Mouse (Mus musculus) CH12.LX (cell line): ENCODE measurements around the gene Dtd1. TPM values are rescaled to one million over a fixed set of nuclear protein-coding genes. Genes with fewer than 3 reads are reported as not detected.

ENCODE experiments used
- DNase-seq: peaks from one replicate; pipeline ENCODE4 v3.0.0-alpha.2; 2013; ENCODE audit errors: extremely low read depth
- H3K27ac ChIP-seq: 2 replicates; pipeline ENCODE4 v1.5.1; 2012; ENCODE audit warnings: low read depth, mild to moderate bottlenecking, control low read depth, moderate library complexity; ENCODE audit not compliant: insufficient read depth
- H3K27me3 ChIP-seq: replicated peaks from 2 replicates; pipeline ENCODE3; 2012; ENCODE audit warnings: inconsistent platforms
- H3K36me3 ChIP-seq, 2 experiments: replicated peaks in 1 of 2; 2 replicates each; pipeline versions ENCODE3 to v1.6.1; 2012; ENCODE audit warnings: inconsistent platforms in 1 of 2, low read length in 1 of 2, mild to moderate bottlenecking in 1 of 2, mixed read lengths in 1 of 2, moderate library complexity in 1 of 2; ENCODE audit not compliant: control insufficient read depth in 1 of 2, insufficient read depth in 1 of 2
- H3K4me1 ChIP-seq, 2 experiments: 2 replicates each; pipeline ENCODE4 v1.6.1; 2012; ENCODE audit warnings: inconsistent platforms in 1 of 2, moderate library complexity in 1 of 2; ENCODE audit not compliant: insufficient read depth in 2 of 2, control insufficient read depth in 1 of 2
- H3K4me2 ChIP-seq: 2 replicates; pipeline ENCODE4 v1.6.1; 2012; ENCODE audit warnings: low read depth, mild to moderate bottlenecking, control low read depth; ENCODE audit not compliant: poor library complexity, insufficient read depth, severe bottlenecking
- H3K4me3 ChIP-seq, 3 experiments: fragments of 150-350 bp in 1 of 3; sonication (generic) in 1 of 3; replicated peaks in 1 of 3; 2 replicates each; pipeline versions ENCODE3 to v1.5.1; 2011 to 2012; ENCODE audit warnings: low read depth in 2 of 3, low read length in 2 of 3, mild to moderate bottlenecking in 2 of 3, moderate library complexity in 2 of 3, control low read depth in 1 of 3, improper control_type of control experiment in 1 of 3, inconsistent platforms in 1 of 3, mixed read lengths in 1 of 3; ENCODE audit not compliant: poor library complexity in 1 of 3
- H3K79me2 ChIP-seq: replicated peaks from 2 replicates; pipeline ENCODE4 v1.6.1; 2012; ENCODE audit warnings: mild to moderate bottlenecking, moderate library complexity; ENCODE audit not compliant: control insufficient read depth, poor library complexity, insufficient read depth, severe bottlenecking; ENCODE audit errors: extremely low read depth
- H3K9ac ChIP-seq: 2 replicates; pipeline ENCODE4 v1.6.1; 2012; ENCODE audit warnings: low read depth, mild to moderate bottlenecking, control low read depth, moderate library complexity; ENCODE audit not compliant: insufficient read depth
- H3K9me3 ChIP-seq: replicated peaks from 2 replicates; pipeline ENCODE3; 2012; ENCODE audit warnings: low read length, inconsistent platforms, mixed read lengths
- CHD2 ChIP-seq: IDR thresholded peaks from 2 replicates; pipeline ENCODE4 v1.6.1; 2011; ENCODE audit warnings: low read length, improper control_type of control experiment
- CTCF ChIP-seq, 2 experiments: IDR thresholded peaks in 1 of 2; conservative IDR thresholded peaks in 1 of 2; 2 replicates each; pipeline ENCODE4 v1.5.1; 2011 to 2012; ENCODE audit warnings: low read depth in 2 of 2, low read length in 2 of 2, improper control_type of control experiment in 1 of 2, inconsistent platforms in 1 of 2, mild to moderate bottlenecking in 1 of 2, moderate library complexity in 1 of 2
- GABPA ChIP-seq: IDR thresholded peaks from 2 replicates; pipeline ENCODE4 v1.6.1; 2012; ENCODE audit warnings: low read depth, low read length, improper control_type of control experiment, inconsistent platforms; ENCODE audit not compliant: insufficient replicate concordance
- HCFC1 ChIP-seq: IDR thresholded peaks from 2 replicates; pipeline ENCODE4 v1.6.1; 2012; ENCODE audit warnings: low read depth, mild to moderate bottlenecking, inconsistent platforms, low read length, improper control_type of control experiment
- IRF4 ChIP-seq: IDR thresholded peaks from 2 replicates; pipeline ENCODE4 v1.6.1; 2014; ENCODE audit warnings: low read depth, mild to moderate bottlenecking, inconsistent platforms, low read length, improper control_type of control experiment
- MAX ChIP-seq: IDR thresholded peaks from 2 replicates; pipeline ENCODE4 v1.6.1; 2011; ENCODE audit warnings: low read length, improper control_type of control experiment
- MEF2A ChIP-seq: IDR thresholded peaks from 2 replicates; pipeline ENCODE4 v1.6.1; 2014; ENCODE audit warnings: low read depth, mild to moderate bottlenecking, inconsistent platforms, low read length, improper control_type of control experiment, borderline replicate concordance
- NELFE ChIP-seq: IDR thresholded peaks from 2 replicates; pipeline ENCODE4 v1.6.1; 2011; ENCODE audit warnings: low read depth, low read length, improper control_type of control experiment
- NRF1 ChIP-seq: IDR thresholded peaks from 2 replicates; pipeline ENCODE4 v1.6.1; 2014; ENCODE audit warnings: low read depth, mild to moderate bottlenecking, inconsistent platforms, low read length, improper control_type of control experiment, moderate library complexity
- PAX5 ChIP-seq: IDR thresholded peaks from 2 replicates; pipeline ENCODE4 v1.6.1; 2012; ENCODE audit warnings: low read length, inconsistent platforms, mixed read lengths
- POLR2A ChIP-seq: IDR thresholded peaks from 2 replicates; pipeline ENCODE4 v1.6.1; 2011; ENCODE audit warnings: low read depth, mild to moderate bottlenecking, improper control_type of control experiment, low read length
- RAD21 ChIP-seq: IDR thresholded peaks from 2 replicates; pipeline ENCODE4 v1.6.1; 2011; ENCODE audit warnings: low read depth, mild to moderate bottlenecking, low read length, improper control_type of control experiment, moderate library complexity
- SIN3A ChIP-seq: IDR thresholded peaks from 2 replicates; pipeline ENCODE4 v1.6.1; 2012; ENCODE audit warnings: low read length, improper control_type of control experiment, inconsistent platforms
- TBP ChIP-seq: conservative IDR thresholded peaks from 2 replicates; pipeline ENCODE4 v1.6.1; 2011; ENCODE audit warnings: low read depth, low read length, improper control_type of control experiment
- TCF12 ChIP-seq: IDR thresholded peaks from 2 replicates; pipeline ENCODE4 v1.6.1; 2014; ENCODE audit warnings: low read depth, mild to moderate bottlenecking, inconsistent platforms, low read length, improper control_type of control experiment
- USF2 ChIP-seq: conservative IDR thresholded peaks from 2 replicates; pipeline ENCODE4 v1.6.1; 2011; ENCODE audit warnings: low read depth, low read length, improper control_type of control experiment
- ZKSCAN1 ChIP-seq: IDR thresholded peaks from 2 replicates; pipeline ENCODE4 v1.6.1; 2012; ENCODE audit warnings: low read depth, inconsistent platforms, low read length, improper control_type of control experiment, borderline replicate concordance
- ZNF384 ChIP-seq: IDR thresholded peaks from 2 replicates; pipeline ENCODE4 v1.6.1; 2012; ENCODE audit warnings: low read depth, low read length, improper control_type of control experiment, inconsistent platforms
- dilution Hi-C: fragments of 300-500 bp; cut with MboI; formaldehyde crosslinking; loops from 2 replicates; pipeline ENCODE4 v1.14.3; 2020; ENCODE audit warnings: low sequenced_read_pairs; ENCODE audit not compliant: extremely low pct_unique_long_range_greater_than_20kb, extremely low pct_ligation_motif_present
- in situ Hi-C: fragments of 300-500 bp; cut with MboI; formaldehyde crosslinking; loops from 3 replicates; pipeline ENCODE4 v1.14.3; 2019; ENCODE audit warnings: low sequenced_read_pairs, low pct_ligation_motif_present, low pct_unique_long_range_greater_than_20kb, mixed read lengths
- polyA plus RNA-seq: library from polyadenylated mRNA; unstranded; fragments of >175 nt; gene quantifications from 2 replicates; pipeline ENCODE4 v1.2.1, GENCODE M21; 2012; ENCODE audit warnings: low read depth; ENCODE audit not compliant: insufficient read length
- total RNA-seq, 2 experiments: library from RNA; depleted of rRNA; stranded (reverse); fragments of 300-350 nt in 1 of 2; fragments of >200 nt in 1 of 2; gene quantifications; 2 replicates each; pipeline ENCODE4 v1.2.3; 2012 to 2014

The Dtd1 gene
- total and polyA plus RNA-seq, 3 experiments, result 42.7 to 47.8 (median 43.3) TPM

DNA sequence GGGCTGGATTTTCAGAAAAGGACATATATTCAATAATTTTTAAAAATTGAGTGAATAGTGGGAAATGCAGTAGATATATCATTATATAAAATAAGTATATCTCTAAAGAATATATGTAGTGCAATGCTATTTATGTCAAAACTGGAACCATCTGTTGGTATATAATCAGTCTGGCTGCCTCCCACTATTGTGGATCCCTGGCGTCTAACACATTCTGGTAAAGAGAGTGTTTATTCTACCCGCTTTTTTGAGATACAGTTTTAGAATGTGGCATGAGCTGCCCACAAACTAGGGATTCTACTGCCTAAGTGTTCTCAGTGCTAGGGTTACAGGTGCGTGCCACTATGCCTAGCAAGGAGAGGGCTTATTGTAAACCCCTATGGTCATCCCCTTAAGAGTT lies 55.6 kb downstream of the Dtd1 start:
- peaks cover 6 to 32% of the 10 kb centered on the region in 2 experiments; a peak in 3 of 4 replicates for H3K4me1 ChIP-seq
- TF ChIP-seq CHD2 (no peak), TBP (no peak), ZNF384 (no peak), ZKSCAN1 (no peak), TCF12 (no peak), RAD21 (no peak), MAX (no peak), HCFC1 (no peak), MEF2A (no peak), CTCF (conservative IDR thresholded peaks at IDR 0.05 in 1 of 2, IDR thresholded peaks at IDR 0.05 in 1 of 2; ENCODE audit: low read depth in 2 of 2, low read length in 2 of 2) (no peak), NELFE (no peak)
- H3K4me2 ChIP-seq, result no peak overlapping the region
- dilution Hi-C loops, result no loop called here
- DNase-seq, result no peak
- in situ Hi-C loops, result no loop called here
- no peaks in the 10 kb centered on the region for H3K9me3 ChIP-seq
- H3K27ac ChIP-seq, result no peak overlapping the region
- no peaks in the 10 kb centered on the region for H3K27me3 ChIP-seq
- no peak overlapping the region for H3K4me3 ChIP-seq
- H3K36me3 ChIP-seq, result peaks cover 0 to 2% of the 10 kb centered on the region in 2 experiments
- no peak overlapping the region for H3K9ac ChIP-seq
- H3K79me2 ChIP-seq, result no peaks in the 10 kb centered on the region

DNA sequence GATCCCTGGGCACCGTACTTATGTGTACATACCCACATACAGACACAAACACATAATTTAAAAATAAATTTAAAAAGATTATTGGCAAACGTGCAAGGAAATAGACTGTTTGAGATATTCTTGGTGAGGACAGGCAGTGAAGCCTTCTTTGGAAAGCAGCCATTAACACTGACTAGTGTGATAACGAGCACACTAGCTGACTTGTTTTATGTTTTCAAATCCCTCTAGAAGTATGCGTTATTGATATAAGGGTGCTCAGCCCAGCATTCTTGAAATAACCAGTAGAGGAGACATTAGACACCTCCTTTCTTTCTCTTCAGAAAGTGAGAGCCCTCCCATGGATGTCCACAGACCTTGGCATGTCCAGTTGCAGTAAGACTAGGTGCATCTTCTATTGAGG lies 68.8 kb downstream of the Dtd1 start:
- Histone ChIP-seq H3K27ac (no peak overlapping the region), H3K36me3 (peaks cover 0 to 14% of the 10 kb centered on the region in 2 experiments), H3K27me3 (no peaks in the 10 kb centered on the region), H3K79me2 (no peaks in the 10 kb centered on the region), H3K4me1 (peaks cover 0 to 5% of the 10 kb centered on the region in 2 experiments; a peak in 2 of 4 replicates), H3K9ac (no peak overlapping the region)
- in situ Hi-C loops, result no loop called here
- dilution Hi-C loops, result no loop called here
- TF ChIP-seq ZNF384 (no peak), USF2 (no peak), IRF4 (no peak), GABPA (no peak), PAX5 (no peak), POLR2A (no peak), NRF1 (no peak), CHD2 (no peak), SIN3A (no peak), NELFE (no peak)
- TF ChIP-seq, all 38 proteins: peak for 0
- H3K9me3 ChIP-seq, result peaks cover 4% of the 10 kb centered on the region
- no peak for DNase-seq
- no peak overlapping the region for H3K4me2 ChIP-seq
- no peak overlapping the region for H3K4me3 ChIP-seq
